Mouse (Mus musculus): ENCODE data around the gene Borcs6. TPM values are rescaled to one million over a fixed set of nuclear protein-coding genes. Genes with fewer than 3 reads are reported as not detected.
"Not testable (repeated sequence)": the region's sequence is repeated elsewhere in the genome, so short reads cannot be mapped to it uniquely, and the experiment has no call there.

Borcs6 gene
- total RNA-seq, 2 experiments from 2014 or later = 14.6 to 14.9 TPM

GRCm38 (mm10) chr11:69088103-69088855 lies 28.8 kb downstream of the Borcs6 start, which contains the start of gene Vamp2:
Vamp2 (plus strand) TSS chr11:69088490.
- DNase-seq (ENCODE audit: low spot score in 2 of 2) = peak; percentile 89 to 92

GRCm38 (mm10) chr11:69088856-69089615 lies 29.5 kb downstream of the Borcs6 start:
- no peak for DNase-seq (ENCODE audit: low spot score in 2 of 2)

- peak in 1 of 2 experiments; percentile 10 for DNase-seq (ENCODE audit: low spot score in 2 of 2)
Observed at GRCm38 (mm10) chr11:69089616-69090290, 30.2 kb downstream of the Borcs6 start.

- no peak for DNase-seq (ENCODE audit: low spot score in 2 of 2)
Observed at GRCm38 (mm10) chr11:69090367-69090766, 30.9 kb downstream of the Borcs6 start.

GRCm38 (mm10) chr11:69091566-69092385 lies 32.3 kb downstream of the Borcs6 start:
- DNase-seq (ENCODE audit: low spot score in 2 of 2) = no peak

- DNase-seq (ENCODE audit: low spot score in 2 of 2) = peak; percentile 78 to 84
Observed at GRCm38 (mm10) chr11:69092386-69092751, 32.9 kb downstream of the Borcs6 start.

- DNase-seq (ENCODE audit: low spot score in 2 of 2) = no peak
Observed at GRCm38 (mm10) chr11:69092871-69093270, 33.4 kb downstream of the Borcs6 start.

GRCm38 (mm10) chr11:69093856-69094255 lies 34.3 kb downstream of the Borcs6 start:
- not testable (repeated sequence) for DNase-seq (ENCODE audit: low spot score in 2 of 2)

GRCm38 (mm10) chr11:69094697-69095429 lies 35.3 kb downstream of the Borcs6 start, which contains the start of gene Per1:
Per1 (plus strand) TSS chr11:69095217.
- peak; percentile 87 to 98 for DNase-seq (ENCODE audit: low spot score in 2 of 2)

- DNase-seq (ENCODE audit: low spot score in 2 of 2) = peak in 1 of 2 experiments; percentile 39
Observed at GRCm38 (mm10) chr11:69095511-69096231, 36.2 kb downstream of the Borcs6 start.

- no peak for DNase-seq (ENCODE audit: low spot score in 2 of 2)
Observed at GRCm38 (mm10) chr11:69096360-69096986, 37.0 kb downstream of the Borcs6 start.

- DNase-seq (ENCODE audit: low spot score in 2 of 2) = peak; percentile 99 to 100
Observed at GRCm38 (mm10) chr11:69096987-69097900, 37.7 kb downstream of the Borcs6 start.

- DNase-seq (ENCODE audit: low spot score in 2 of 2) = no peak
Observed at GRCm38 (mm10) chr11:69098039-69098761, 38.7 kb downstream of the Borcs6 start.

GRCm38 (mm10) chr11:69098762-69099091 lies 39.2 kb downstream of the Borcs6 start:
- DNase-seq (ENCODE audit: low spot score in 2 of 2) = peak; percentile 86 to 93

GRCm38 (mm10) chr11:69099177-69099914 lies 39.8 kb downstream of the Borcs6 start:
- DNase-seq (ENCODE audit: low spot score in 2 of 2) = peak; percentile 66 to 89

- peak; percentile 84 to 91 for DNase-seq (ENCODE audit: low spot score in 2 of 2)
Observed at GRCm38 (mm10) chr11:69099915-69100345, 40.4 kb downstream of the Borcs6 start.
